Mouse (Mus musculus) lung, postnatal 0 days (tissue): ENCODE measurements around the gene Smco3.

Source experiments
- CTCF ChIP-seq: IDR thresholded peaks from 2 replicates; pipeline ENCODE4 v1.5.1; 2016; ENCODE audit warnings: antibody characterized with exemption, mild to moderate bottlenecking
- EP300 ChIP-seq: IDR thresholded peaks from 2 replicates; pipeline ENCODE4 v1.6.1; 2016; ENCODE audit warnings: antibody characterized with exemption, mild to moderate bottlenecking, control low read depth

DNA sequence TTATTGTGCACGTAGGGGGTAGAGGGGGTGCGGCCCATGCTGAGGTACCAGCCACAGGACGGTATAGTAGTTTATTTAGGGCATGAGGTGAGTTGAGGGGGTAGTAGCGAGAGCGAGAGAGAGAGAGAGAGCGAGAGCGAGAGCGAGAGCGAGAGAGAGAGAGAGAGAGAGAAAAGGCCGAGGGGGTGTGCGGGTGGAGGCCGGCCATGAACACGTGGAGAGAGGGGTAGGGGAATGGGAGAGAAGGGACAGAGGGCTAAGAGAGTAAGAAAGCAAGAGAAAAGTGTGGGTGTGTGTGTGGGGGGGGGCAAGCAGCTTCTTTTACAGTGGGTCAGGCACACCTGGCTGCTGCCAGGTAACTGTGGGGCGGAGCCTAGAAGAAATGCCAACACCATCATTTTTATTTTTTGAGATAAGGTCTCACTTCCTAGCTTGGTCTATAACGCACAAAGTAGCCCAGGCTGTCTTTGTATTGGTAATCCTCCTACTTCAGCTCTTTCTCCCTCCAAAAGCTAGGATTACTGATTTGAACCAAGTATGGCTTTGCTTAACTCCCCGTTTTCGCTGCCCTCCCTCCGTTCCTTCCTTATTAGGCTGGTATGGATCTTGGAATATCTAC is 27.7 kb downstream of the Smco3 start:
- no peak for TF ChIP-seq CTCF
- no peak for TF ChIP-seq EP300
